Mouse (Mus musculus): ENCODE results near the gene Olfr557. TPM values are rescaled to one million over a fixed set of nuclear protein-coding genes. Genes with fewer than 3 reads are reported as not detected.

Gene Olfr557
- polyA plus RNA-seq, 1 experiment from 2014 or later: not detected

- WGBS: 37% methylated on average over 1 of the region's 1 CpGs
- Histone ChIP-seq H3K27ac (replicated peaks) (no peak overlapping the region), H3K4me1 (no peaks in the 10 kb centered on the region), H3K4me2 (no peak overlapping the region), H3K4me3 (no peak overlapping the region), H3K9ac (no peak overlapping the region), H3K36me3 (no peaks in the 10 kb centered on the region), H3K27me3 (replicated peaks) (no peaks in the 10 kb centered on the region), H3K9me3 (no peaks in the 10 kb centered on the region)
- ATAC-seq (ENCODE audit: extremely low read depth, insufficient number of reproducible peaks, low FRiP score, low TSS enrichment): no peak
Measured at GRCm38 (mm10) chr7:102733793-102734192, 38.1 kb downstream of the Olfr557 start.

GRCm38 (mm10) chr7:102737705-102738104 lies 42.0 kb downstream of the Olfr557 start:
- H3K27me3 ChIP-seq (replicated peaks): no peaks in the 10 kb centered on the region
- no peak overlapping the region for H3K4me3 ChIP-seq
- no peaks in the 10 kb centered on the region for H3K9me3 ChIP-seq
- no peak overlapping the region for H3K27ac ChIP-seq (replicated peaks)
- H3K4me1 ChIP-seq: no peaks in the 10 kb centered on the region
- H3K9ac ChIP-seq: no peak overlapping the region
- ATAC-seq (ENCODE audit: extremely low read depth, insufficient number of reproducible peaks, low FRiP score, low TSS enrichment): no peak
- H3K4me2 ChIP-seq: no peak overlapping the region
- no peaks in the 10 kb centered on the region for H3K36me3 ChIP-seq
- WGBS: 39% methylated on average over 2 of the region's 2 CpGs

Other genes with a start within 250 kb of the Olfr557 start
- 0.36 TPM in 1 of 2 replicates, not detected in the other for gene Olfr543, start 214.2 kb upstream of the Olfr557 start, polyA plus RNA-seq (2015; fragmentation: Nextera tagmentation; extraction: Ambion mirVana)
- not detected in 2 replicates for gene Olfr544, start 207.6 kb upstream of the Olfr557 start, polyA plus RNA-seq (2015; fragmentation: Nextera tagmentation; extraction: Ambion mirVana)
- 0.04 and 0.13 TPM in 2 replicates for gene Olfr545, start 196.3 kb upstream of the Olfr557 start, polyA plus RNA-seq (2015; fragmentation: Nextera tagmentation; extraction: Ambion mirVana)
- gene Olfr547, start 161.2 kb upstream of the Olfr557 start, polyA plus RNA-seq (2015; fragmentation: Nextera tagmentation; extraction: Ambion mirVana): not detected in 2 replicates
- gene Olfr548-ps1, start 155.0 kb upstream of the Olfr557 start, polyA plus RNA-seq (2015; fragmentation: Nextera tagmentation; extraction: Ambion mirVana): not detected in 2 replicates
- not detected in 2 replicates for gene Olfr549, start 146.0 kb upstream of the Olfr557 start, polyA plus RNA-seq (2015; fragmentation: Nextera tagmentation; extraction: Ambion mirVana)
- gene Trim21, start 130.4 kb upstream of the Olfr557 start, polyA plus RNA-seq (2015; fragmentation: Nextera tagmentation; extraction: Ambion mirVana): 0.51 and 0.64 TPM in 2 replicates
- not detected in 2 replicates for gene Olfr550, start 124.5 kb upstream of the Olfr557 start, polyA plus RNA-seq (2015; fragmentation: Nextera tagmentation; extraction: Ambion mirVana)
- not detected in 2 replicates for gene Olfr551, start 104.0 kb upstream of the Olfr557 start, polyA plus RNA-seq (2015; fragmentation: Nextera tagmentation; extraction: Ambion mirVana)
- not detected in 2 replicates for gene Olfr552, start 98.1 kb upstream of the Olfr557 start, polyA plus RNA-seq (2015; fragmentation: Nextera tagmentation; extraction: Ambion mirVana)
- gene Olfr553, start 77.7 kb upstream of the Olfr557 start, polyA plus RNA-seq (2015; fragmentation: Nextera tagmentation; extraction: Ambion mirVana): not detected in 2 replicates
- not detected in 2 replicates for gene Olfr554, start 57.5 kb upstream of the Olfr557 start, polyA plus RNA-seq (2015; fragmentation: Nextera tagmentation; extraction: Ambion mirVana)
- gene Olfr555, start 37.1 kb upstream of the Olfr557 start, polyA plus RNA-seq (2015; fragmentation: Nextera tagmentation; extraction: Ambion mirVana): not detected in 2 replicates
- not detected in 2 replicates for gene Olfr556, start 31.0 kb upstream of the Olfr557 start, polyA plus RNA-seq (2015; fragmentation: Nextera tagmentation; extraction: Ambion mirVana)
- 11.3 and 12.1 TPM in 2 replicates for gene Trim68, start 8.6 kb upstream of the Olfr557 start, polyA plus RNA-seq (2015; fragmentation: Nextera tagmentation; extraction: Ambion mirVana)
- gene Olfr558, start 6.3 kb downstream of the Olfr557 start, polyA plus RNA-seq (2015; fragmentation: Nextera tagmentation; extraction: Ambion mirVana): 0.05 TPM in 1 of 2 replicates, not detected in the other
- gene Olfr33, start 23.2 kb downstream of the Olfr557 start, polyA plus RNA-seq (2015; fragmentation: Nextera tagmentation; extraction: Ambion mirVana): not detected in 2 replicates
- gene Olfr559, start 31.6 kb downstream of the Olfr557 start, polyA plus RNA-seq (2015; fragmentation: Nextera tagmentation; extraction: Ambion mirVana): not detected in 2 replicates
- not detected in 2 replicates for gene Olfr560, start 63.5 kb downstream of the Olfr557 start, polyA plus RNA-seq (2015; fragmentation: Nextera tagmentation; extraction: Ambion mirVana)
- 0.16 TPM in 1 of 2 replicates, not detected in the other for gene Olfr78, start 63.6 kb downstream of the Olfr557 start, polyA plus RNA-seq (2015; fragmentation: Nextera tagmentation; extraction: Ambion mirVana)
- not detected in 2 replicates for gene Olfr561, start 75.3 kb downstream of the Olfr557 start, polyA plus RNA-seq (2015; fragmentation: Nextera tagmentation; extraction: Ambion mirVana)
- not detected in 2 replicates for gene Olfr564, start 107.6 kb downstream of the Olfr557 start, polyA plus RNA-seq (2015; fragmentation: Nextera tagmentation; extraction: Ambion mirVana)
- not detected in 2 replicates for gene Olfr566, start 162.9 kb downstream of the Olfr557 start, polyA plus RNA-seq (2015; fragmentation: Nextera tagmentation; extraction: Ambion mirVana)
- not detected in 2 replicates for gene Olfr568, start 181.2 kb downstream of the Olfr557 start, polyA plus RNA-seq (2015; fragmentation: Nextera tagmentation; extraction: Ambion mirVana)
- not detected in 2 replicates for gene Olfr569, start 195.0 kb downstream of the Olfr557 start, polyA plus RNA-seq (2015; fragmentation: Nextera tagmentation; extraction: Ambion mirVana)
- gene Olfr570, start 198.7 kb downstream of the Olfr557 start, polyA plus RNA-seq (2015; fragmentation: Nextera tagmentation; extraction: Ambion mirVana): not detected in 2 replicates
- gene Olfr571, start 221.6 kb downstream of the Olfr557 start, polyA plus RNA-seq (2015; fragmentation: Nextera tagmentation; extraction: Ambion mirVana): not detected in 2 replicates
- not detected in 2 replicates for gene Olfr572, start 228.5 kb downstream of the Olfr557 start, polyA plus RNA-seq (2015; fragmentation: Nextera tagmentation; extraction: Ambion mirVana)
- gene Olfr573-ps1, start 246.7 kb downstream of the Olfr557 start, polyA plus RNA-seq (2015; fragmentation: Nextera tagmentation; extraction: Ambion mirVana): not detected in 2 replicates